Mouse (Mus musculus): Measurements from ENCODE around the gene Shank1. TPM values are rescaled to one million over a fixed set of nuclear protein-coding genes. Genes with fewer than 3 reads are reported as not detected.
A peak's percentile ranks its signal among the peaks of the same experiment; 100 is the strongest.

Shank1 gene
- polyA plus RNA-seq, 1 experiment from 2014 or later: 26.4 TPM

GRCm38 (mm10) chr7:44305686-44306085 lies 4.4 kb upstream of the Shank1 start:
- Histone ChIP-seq H3K4me2 (replicated peaks) (peak overlapping the region; percentile 75), H3K27me3 (peaks cover 12% of the 10 kb centered on the region; the same call in 1 of the 2 replicates), H3K9me3 (no peaks in the 10 kb centered on the region), H3K4me1 (replicated peaks) (peaks cover 28% of the 10 kb centered on the region), H3K4me3 (replicated peaks) (peak overlapping the region; percentile 74), H3K27ac (peak overlapping the region; percentile 97), H3K36me3 (no peaks in the 10 kb centered on the region), H3K9ac (replicated peaks) (no peak overlapping the region; the same call in 1 of the 2 replicates)
- WGBS: 9% methylated on average over 16 of the region's 16 CpGs
- ATAC-seq: no peak

- H3K27me3 ChIP-seq: peaks cover 12% of the 10 kb centered on the region; the same call in 1 of the 2 replicates
- H3K36me3 ChIP-seq: no peaks in the 10 kb centered on the region
- peak within 1 kb of the TSS; percentile 97 for H3K27ac ChIP-seq
- no peaks in the 10 kb centered on the region for H3K9me3 ChIP-seq
- peaks cover 38% of the 10 kb centered on the region for H3K4me1 ChIP-seq (replicated peaks)
- 47% methylated on average over 6 of the region's 6 CpGs for WGBS
- no peak within 1 kb of the TSS; the same call in 1 of the 2 replicates for H3K9ac ChIP-seq (replicated peaks)
- no peak for ATAC-seq
- H3K4me2 ChIP-seq (replicated peaks): peak within 1 kb of the TSS; percentile 75
- peak within 1 kb of the TSS; percentile 74 for H3K4me3 ChIP-seq (replicated peaks)
These were observed 3.4 kb upstream of the Shank1 start, which contains the start of gene Clec11a for GRCm38 (mm10) chr7:44306516-44307240. Gene Clec11a (minus strand): TSS chr7:44306902.

GRCm38 (mm10) chr7:44307261-44308020 lies 2.6 kb upstream of the Shank1 start:
- Histone ChIP-seq H3K4me1 (replicated peaks) (peaks cover 46% of the 10 kb centered on the region), H3K9me3 (no peaks in the 10 kb centered on the region), H3K4me3 (replicated peaks) (no peak overlapping the region), H3K27ac (no peak overlapping the region), H3K27me3 (peaks cover 12% of the 10 kb centered on the region; the same call in 1 of the 2 replicates), H3K36me3 (peaks cover under 1% of the 10 kb centered on the region), H3K4me2 (replicated peaks) (no peak overlapping the region), H3K9ac (replicated peaks) (no peak overlapping the region)
- ATAC-seq: no peak
- 55% methylated on average over 9 of the region's 9 CpGs for WGBS

- peaks cover 35% of the 10 kb centered on the region for H3K4me1 ChIP-seq (replicated peaks)
- H3K4me2 ChIP-seq (replicated peaks): peak overlapping the region; percentile 93
- ATAC-seq: peak; percentile 51
- H3K9ac ChIP-seq (replicated peaks): peak overlapping the region; percentile 87
- H3K27me3 ChIP-seq: peaks cover 12% of the 10 kb centered on the region; the same call in 1 of the 2 replicates
- H3K4me3 ChIP-seq (replicated peaks): peak overlapping the region; percentile 67
- no peaks in the 10 kb centered on the region for H3K9me3 ChIP-seq
- under 1% methylated on average over 36 of the region's 40 CpGs for whole genome bisulfite sequencing
- peaks cover 21% of the 10 kb centered on the region for H3K36me3 ChIP-seq
- H3K27ac ChIP-seq: peak overlapping the region; percentile 74
These were observed 328 bp downstream of the Shank1 start for GRCm38 (mm10) chr7:44310285-44310877.

GRCm38 (mm10) chr7:44310878-44311712 lies 1.0 kb downstream of the Shank1 start:
- H3K27me3 ChIP-seq: peaks cover 12% of the 10 kb centered on the region; the same call in 1 of the 2 replicates
- peaks cover 27% of the 10 kb centered on the region for H3K36me3 ChIP-seq

GRCm38 (mm10) chr7:44311713-44312304 lies 1.8 kb downstream of the Shank1 start:
- Histone ChIP-seq H3K9me3 (no peaks in the 10 kb centered on the region), H3K36me3 (peaks cover 34% of the 10 kb centered on the region), H3K4me3 (replicated peaks) (peak overlapping the region; percentile 67), H3K27me3 (peaks cover 9% of the 10 kb centered on the region; the same call in 1 of the 2 replicates), H3K4me2 (replicated peaks) (peak overlapping the region; percentile 93), H3K9ac (replicated peaks) (peak overlapping the region; percentile 87), H3K27ac (peak overlapping the region; percentile 74; the same call in 1 of the 2 replicates), H3K4me1 (replicated peaks) (peaks cover 27% of the 10 kb centered on the region)
- 0 out of 2 replicates have a peak, but pooled peaks have one; percentile 1 for ATAC-seq
- WGBS: 20% methylated on average over 6 of the region's 6 CpGs

More at GRCm38 (mm10) chr7:44310878-44311712, 1.0 kb downstream of the Shank1 start:
- no peaks in the 10 kb centered on the region for H3K9me3 ChIP-seq
- H3K4me3 ChIP-seq (replicated peaks): peak overlapping the region; percentile 67
- WGBS: 0% methylated on average over 35 of the region's 38 CpGs
- peak overlapping the region; percentile 93 for H3K4me2 ChIP-seq (replicated peaks)
- ATAC-seq: peak; percentile 53
- peak overlapping the region; percentile 87 for H3K9ac ChIP-seq (replicated peaks)
- H3K27ac ChIP-seq: peak overlapping the region; percentile 74
- H3K4me1 ChIP-seq (replicated peaks): peaks cover 28% of the 10 kb centered on the region

- Histone ChIP-seq H3K9me3 (no peaks in the 10 kb centered on the region), H3K36me3 (peaks cover 40% of the 10 kb centered on the region), H3K27me3 (peaks cover 3% of the 10 kb centered on the region; the same call in 1 of the 2 replicates), H3K4me1 (replicated peaks) (peaks cover 27% of the 10 kb centered on the region), H3K27ac (no peak overlapping the region), H3K4me2 (replicated peaks) (peak overlapping the region; percentile 93; the same call in 1 of the 2 replicates), H3K4me3 (replicated peaks) (no peak overlapping the region), H3K9ac (replicated peaks) (no peak overlapping the region)
- 71% methylated on average over 16 of the region's 16 CpGs for WGBS
- no peak for ATAC-seq
These were observed 2.4 kb downstream of the Shank1 start for GRCm38 (mm10) chr7:44312484-44312883.

GRCm38 (mm10) chr7:44317913-44318312 lies 7.9 kb downstream of the Shank1 start:
- WGBS: 37% methylated on average over 4 of the region's 4 CpGs
- no peak overlapping the region for H3K4me2 ChIP-seq (replicated peaks)
- H3K9ac ChIP-seq (replicated peaks): no peak overlapping the region
- no peaks in the 10 kb centered on the region for H3K4me1 ChIP-seq (replicated peaks)
- ATAC-seq: peak; percentile 58; the same call in 1 of the 2 replicates
- H3K27me3 ChIP-seq: no peaks in the 10 kb centered on the region
- H3K4me3 ChIP-seq (replicated peaks): no peak overlapping the region
- H3K27ac ChIP-seq: no peak overlapping the region
- peaks cover 86% of the 10 kb centered on the region for H3K36me3 ChIP-seq
- no peaks in the 10 kb centered on the region for H3K9me3 ChIP-seq

GRCm38 (mm10) chr7:44320886-44321285 lies 10.8 kb downstream of the Shank1 start:
- ATAC-seq: no peak
- no peaks in the 10 kb centered on the region for H3K9me3 ChIP-seq
- H3K9ac ChIP-seq (replicated peaks): no peak overlapping the region; the same call in 1 of the 2 replicates
- 63% methylated on average over 8 of the region's 8 CpGs for WGBS
- no peaks in the 10 kb centered on the region for H3K4me1 ChIP-seq (replicated peaks)
- no peak overlapping the region for H3K27ac ChIP-seq
- no peak overlapping the region for H3K4me3 ChIP-seq (replicated peaks)
- no peaks in the 10 kb centered on the region for H3K27me3 ChIP-seq
- no peak overlapping the region for H3K4me2 ChIP-seq (replicated peaks)
- peaks cover 93% of the 10 kb centered on the region for H3K36me3 ChIP-seq

- no peak for ATAC-seq
- H3K27ac ChIP-seq: no peak overlapping the region
- no peaks in the 10 kb centered on the region for H3K9me3 ChIP-seq
- 73% methylated on average over 1 of the region's 1 CpGs for WGBS
- no peaks in the 10 kb centered on the region for H3K4me1 ChIP-seq (replicated peaks)
- H3K27me3 ChIP-seq: no peaks in the 10 kb centered on the region
- H3K4me2 ChIP-seq (replicated peaks): no peak overlapping the region
- no peak overlapping the region for H3K9ac ChIP-seq (replicated peaks)
- H3K36me3 ChIP-seq: peaks cover 93% of the 10 kb centered on the region
- H3K4me3 ChIP-seq (replicated peaks): no peak overlapping the region
These were observed 12.2 kb downstream of the Shank1 start for GRCm38 (mm10) chr7:44322290-44322689.

- no peak overlapping the region for H3K4me3 ChIP-seq (replicated peaks)
- no peaks in the 10 kb centered on the region for H3K4me1 ChIP-seq (replicated peaks)
- 77% methylated on average over 6 of the region's 6 CpGs for WGBS
- no peaks in the 10 kb centered on the region for H3K27me3 ChIP-seq
- H3K36me3 ChIP-seq: peaks cover 70% of the 10 kb centered on the region
- H3K9me3 ChIP-seq: no peaks in the 10 kb centered on the region
- H3K27ac ChIP-seq: no peak overlapping the region
- no peak overlapping the region for H3K4me2 ChIP-seq (replicated peaks)
- no peak overlapping the region for H3K9ac ChIP-seq (replicated peaks)
- ATAC-seq: no peak
These were observed 16.6 kb downstream of the Shank1 start for GRCm38 (mm10) chr7:44326614-44327013.
